Mouse (Mus musculus) frontal cortex, adult (tissue): ENCODE data around the gene Rpl37.

Experiments used
- ATAC-seq: cut with Nextera tagmentation; 2 replicates; pipeline ENCODE4 v1.9.2; 2017; ENCODE audit warnings: mild to moderate bottlenecking, moderate library complexity, mixed read lengths; ENCODE audit not compliant: low TSS enrichment

Gene Rpl37

GRCm38 (mm10) chr15:5152171-5152570 lies 35.7 kb downstream of the Rpl37 start:
- ATAC-seq = no peak

- ATAC-seq = no peak
Observed at GRCm38 (mm10) chr15:5154621-5155020, 38.2 kb downstream of the Rpl37 start.

DNA sequence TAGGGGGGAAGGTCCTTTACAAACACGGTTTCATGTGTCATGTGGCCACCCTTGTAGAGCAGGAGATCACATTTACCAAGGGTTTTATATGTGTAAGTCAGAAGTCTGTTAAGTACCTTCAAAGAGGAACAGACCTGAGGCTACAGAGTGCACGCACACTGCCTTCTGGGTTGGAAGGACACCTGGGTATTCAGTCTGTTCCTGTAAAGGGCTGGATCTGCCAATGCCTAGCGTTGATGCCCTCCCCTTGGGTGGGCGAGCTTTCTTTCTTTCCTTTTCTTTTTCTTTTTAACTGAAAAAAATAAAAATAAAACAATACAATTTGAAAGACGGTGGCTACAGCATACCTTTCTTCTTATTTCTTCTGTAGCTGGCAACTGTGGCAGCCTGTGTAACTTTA lies 38.6 kb downstream of the Rpl37 start:
- ATAC-seq = no peak

- no peak for ATAC-seq
Observed at GRCm38 (mm10) chr15:5156355-5156754, 39.9 kb downstream of the Rpl37 start.

- ATAC-seq = peak; percentile 78
Observed at GRCm38 (mm10) chr15:5157386-5157785, 40.9 kb downstream of the Rpl37 start.

DNA sequence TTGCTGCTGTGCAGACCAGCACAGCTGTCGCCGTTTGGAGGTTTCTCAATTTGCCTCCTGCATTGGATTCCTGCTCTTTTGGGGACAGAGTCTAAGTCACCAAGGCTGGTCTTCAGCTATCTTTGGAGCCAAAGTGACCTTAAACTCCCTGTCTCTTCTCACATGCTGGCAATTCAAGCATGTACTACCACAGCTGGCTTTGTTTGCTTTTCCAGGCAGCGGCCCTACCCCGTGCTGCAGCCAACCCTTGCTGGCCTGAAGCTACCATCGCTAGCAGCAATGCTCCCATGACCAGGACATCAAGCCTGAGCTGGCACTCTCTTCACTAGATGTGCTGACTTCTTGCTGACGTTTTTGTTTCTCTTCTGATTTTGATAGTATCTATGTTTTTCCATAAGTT lies 42.4 kb downstream of the Rpl37 start:
- peak; percentile 40 for ATAC-seq

- ATAC-seq = no peak
Observed at GRCm38 (mm10) chr15:5165121-5165773, 48.8 kb downstream of the Rpl37 start.
